Mouse (Mus musculus) ES-E14 (cell line): ENCODE data around the gene Zkscan17. TPM values are rescaled to one million over a fixed set of nuclear protein-coding genes. Genes with fewer than 3 reads are reported as not detected.
A peak's percentile ranks its signal among the peaks of the same experiment; 100 is the strongest.

Source experiments
- DNase-seq: peaks from one replicate; pipeline ENCODE4 v3.0.0-alpha.2; 2013; ENCODE audit warnings: low read depth, low spot score
- H3K27ac ChIP-seq: 2 replicates; pipeline ENCODE4 v1.5.1; 2012; ENCODE audit warnings: low read depth, mild to moderate bottlenecking, low read length, moderate library complexity, mixed read lengths; ENCODE audit not compliant: poor library complexity, insufficient read depth, severe bottlenecking
- H3K36me3 ChIP-seq: 2 replicates; pipeline ENCODE4 v1.6.1; 2012; ENCODE audit warnings: mild to moderate bottlenecking, low read length, moderate library complexity, mixed read lengths; ENCODE audit not compliant: control insufficient read depth, poor library complexity, insufficient read depth, severe bottlenecking
- H3K4me1 ChIP-seq, 2 experiments: fragments of 150-350 bp in 1 of 2; sonication (generic) in 1 of 2; 2 replicates each; pipeline ENCODE4 v1.6.1; 2012; ENCODE audit warnings: low read length in 2 of 2, mild to moderate bottlenecking in 1 of 2, mixed read lengths in 1 of 2; ENCODE audit not compliant: control insufficient read depth in 2 of 2, insufficient read depth in 2 of 2, poor library complexity in 1 of 2
- H3K4me3 ChIP-seq, 2 experiments: fragments of 150-350 bp in 1 of 2; sonication (generic) in 1 of 2; 2 replicates each; pipeline ENCODE4 v1.5.1; 2012; ENCODE audit warnings: low read length in 2 of 2, low read depth in 1 of 2, mild to moderate bottlenecking in 1 of 2, mixed read lengths in 1 of 2; ENCODE audit not compliant: insufficient read depth in 1 of 2, poor library complexity in 1 of 2, severe bottlenecking in 1 of 2
- H3K9ac ChIP-seq: 2 replicates; pipeline ENCODE4 v1.6.1; 2012; ENCODE audit warnings: low read depth, mild to moderate bottlenecking, low read length, mixed read lengths; ENCODE audit not compliant: poor library complexity, insufficient read depth, severe bottlenecking
- H3K9me3 ChIP-seq: fragments of 150-350 bp; sonication (generic); 2 replicates; pipeline ENCODE4 v1.6.1; 2012; ENCODE audit warnings: low read depth, mild to moderate bottlenecking, low read length; ENCODE audit not compliant: control insufficient read depth, insufficient read depth
- CHD2 ChIP-seq: IDR thresholded peaks from 2 replicates; pipeline ENCODE4 v1.6.1; 2014; ENCODE audit warnings: mild to moderate bottlenecking, low read depth, low read length, inconsistent platforms
- HCFC1 ChIP-seq: IDR thresholded peaks from 2 replicates; pipeline ENCODE4 v1.6.1; 2012; ENCODE audit warnings: low read length, inconsistent platforms, borderline replicate concordance; ENCODE audit not compliant: insufficient read depth
- MAFK ChIP-seq: IDR thresholded peaks from 2 replicates; pipeline ENCODE4 v1.6.1; 2014; ENCODE audit warnings: mild to moderate bottlenecking, low read depth, low read length, inconsistent platforms; ENCODE audit not compliant: insufficient read depth
- ZC3H11A ChIP-seq: IDR thresholded peaks from 2 replicates; pipeline ENCODE4 v1.6.1; 2012; ENCODE audit warnings: low read depth, mild to moderate bottlenecking, inconsistent platforms, low read length, borderline replicate concordance
- ZNF384 ChIP-seq: IDR thresholded peaks from 2 replicates; pipeline ENCODE4 v1.6.1; 2012; ENCODE audit warnings: low read depth, low read length, inconsistent platforms
- in situ Hi-C, 2 experiments: fragments of 600-800 bp; cut with MboI; formaldehyde crosslinking; loops; one replicate each; pipeline ENCODE4 v1.15.1; 2025; ENCODE audit warnings: low sequenced_read_pairs in 2 of 2, inconsistent platforms in 1 of 2; ENCODE audit not compliant: unreplicated experiment in 2 of 2
- total RNA-seq: library from RNA; depleted of rRNA; stranded (reverse); fragments of 300-350 nt; gene quantifications from 2 replicates; pipeline ENCODE4 v1.2.3, GENCODE M21; 2012

Zkscan17 gene
- total RNA-seq, 1 experiment, result 22.6 TPM

DNA sequence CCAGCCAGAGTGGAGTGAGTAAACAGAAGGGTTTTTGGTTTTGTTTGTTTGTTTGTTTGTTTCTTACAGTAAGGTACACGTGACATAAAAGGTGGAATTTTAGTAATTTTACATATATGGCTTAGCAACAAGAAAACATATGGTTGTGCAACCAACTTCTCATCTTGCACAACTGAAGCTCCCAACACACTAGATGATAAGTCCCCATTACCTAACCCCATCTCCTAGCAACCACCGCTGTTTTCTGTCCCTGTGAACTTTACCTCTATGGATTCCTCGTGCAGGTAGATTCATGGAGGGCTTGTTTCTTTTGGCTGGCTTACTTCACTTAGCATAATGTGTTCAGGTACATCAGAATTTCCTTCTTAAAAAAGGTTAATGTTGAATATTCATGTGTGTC lies 16.8 kb upstream of the Zkscan17 start:
- in situ Hi-C loops, result no loop called here
- Histone ChIP-seq H3K9me3 (no peaks in the 10 kb centered on the region), H3K4me3 (no peak overlapping the region), H3K9ac (no peak overlapping the region), H3K36me3 (no peaks in the 10 kb centered on the region), H3K27ac (no peak overlapping the region), H3K4me1 (no peaks in the 10 kb centered on the region)
- DNase-seq, result no peak
- TF ChIP-seq CHD2 (no peak), ZC3H11A (no peak), MAFK (no peak), ZNF384 (no peak), HCFC1 (no peak)

DNA sequence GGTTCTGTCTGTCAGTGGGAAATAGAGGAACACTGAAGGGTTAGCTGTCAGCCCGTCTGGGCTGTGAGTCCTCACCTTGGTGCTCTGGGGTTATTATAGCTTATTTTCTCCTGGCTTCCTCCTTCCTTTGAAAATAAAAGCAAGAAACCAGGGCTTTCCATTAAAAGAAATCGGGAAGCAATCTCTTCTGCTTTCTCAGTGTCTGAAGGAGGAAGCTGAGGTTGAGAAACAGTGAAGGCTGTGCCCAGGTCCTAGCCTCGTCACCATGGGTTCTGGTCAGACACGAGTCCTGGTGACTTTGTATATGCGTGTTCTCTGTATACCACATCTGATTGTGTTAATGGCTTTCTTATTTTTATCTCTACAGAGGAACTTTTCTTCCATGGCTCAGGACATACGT lies 15.9 kb upstream of the Zkscan17 start:
- TF ChIP-seq MAFK, result no peak
- TF ChIP-seq HCFC1, result no peak
- no peak for TF ChIP-seq CHD2
- no peak for TF ChIP-seq ZNF384
- TF ChIP-seq ZC3H11A, result no peak
- no peak overlapping the region for H3K4me3 ChIP-seq
- H3K4me1 ChIP-seq, result 0 out of 4 replicates have a peak, but pooled peaks cover 0 to 2% of the 10 kb centered on the region in 2 experiments
- no peaks in the 10 kb centered on the region for H3K36me3 ChIP-seq
- H3K27ac ChIP-seq, result no peak overlapping the region
- no peak for DNase-seq
- no peaks in the 10 kb centered on the region for H3K9me3 ChIP-seq
- in situ Hi-C loops, result no loop called here
- H3K9ac ChIP-seq, result no peak overlapping the region

DNA sequence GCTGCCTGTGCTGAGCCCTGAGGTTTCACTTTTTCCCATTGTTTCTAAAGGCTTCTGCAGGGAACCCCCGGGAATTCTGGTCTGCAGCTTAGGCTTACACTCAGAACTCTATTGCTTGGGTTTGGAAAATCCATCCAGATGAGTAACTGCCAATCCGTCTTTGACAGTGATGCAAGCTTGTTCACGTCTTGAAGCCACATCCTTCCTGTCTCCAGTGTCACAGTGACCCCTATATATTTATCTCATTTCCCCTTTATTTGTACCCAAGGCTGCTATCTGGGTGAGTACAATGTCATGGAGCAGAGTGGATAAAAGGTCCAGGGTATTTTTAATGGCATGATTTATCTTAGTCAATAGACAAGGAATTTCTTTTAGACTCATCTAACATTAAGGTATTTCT lies 14.8 kb upstream of the Zkscan17 start, which contains the start of gene Nlrp3:
Gene Nlrp3 (plus strand): TSS at position 245 of the 400 bp plus-strand sequence.
- 0 out of 4 replicates have a peak, but pooled peaks cover 0 to 2% of the 10 kb centered on the region in 2 experiments for H3K4me1 ChIP-seq
- H3K4me3 ChIP-seq, result no peak within 1 kb of the TSS
- no peak within 1 kb of the TSS for H3K27ac ChIP-seq
- no peaks in the 10 kb centered on the region for H3K9me3 ChIP-seq
- no peak for DNase-seq
- in situ Hi-C loops, result no loop called here
- no peak within 1 kb of the TSS for H3K9ac ChIP-seq
- no peak for TF ChIP-seq CHD2
- no peak for TF ChIP-seq ZC3H11A
- TF ChIP-seq ZNF384, result no peak
- TF ChIP-seq MAFK, result no peak
- no peak for TF ChIP-seq HCFC1
- H3K36me3 ChIP-seq, result no peaks in the 10 kb centered on the region

DNA sequence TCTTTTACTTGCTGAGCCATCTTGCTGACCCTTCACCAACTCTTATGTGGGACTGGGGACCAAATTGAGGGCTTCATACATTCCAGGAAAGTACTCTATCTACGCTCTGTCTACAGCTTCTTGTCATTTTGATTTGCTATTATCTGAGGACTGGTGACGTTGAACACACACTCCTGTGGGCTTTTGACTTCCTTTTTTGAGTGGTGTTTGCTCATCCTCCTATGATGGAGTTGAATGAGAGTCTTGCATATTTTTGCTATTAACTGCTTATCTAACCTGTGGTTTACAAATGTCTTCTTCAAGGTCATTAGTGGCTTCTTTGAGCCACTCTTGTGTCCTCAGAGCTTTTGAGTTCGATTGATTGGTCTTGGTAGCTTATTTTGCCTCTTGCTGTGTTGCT lies 13.6 kb upstream of the Zkscan17 start:
- H3K9me3 ChIP-seq, result no peaks in the 10 kb centered on the region
- in situ Hi-C loops, result no loop called here
- DNase-seq, result no peak
- no peak overlapping the region for H3K4me3 ChIP-seq
- 0 out of 4 replicates have a peak, but pooled peaks cover 0 to 2% of the 10 kb centered on the region in 2 experiments for H3K4me1 ChIP-seq
- no peak overlapping the region for H3K27ac ChIP-seq
- no peak overlapping the region for H3K9ac ChIP-seq
- H3K36me3 ChIP-seq, result no peaks in the 10 kb centered on the region
- TF ChIP-seq HCFC1, result no peak
- no peak for TF ChIP-seq ZC3H11A
- no peak for TF ChIP-seq MAFK
- no peak for TF ChIP-seq ZNF384
- TF ChIP-seq CHD2, result no peak

DNA sequence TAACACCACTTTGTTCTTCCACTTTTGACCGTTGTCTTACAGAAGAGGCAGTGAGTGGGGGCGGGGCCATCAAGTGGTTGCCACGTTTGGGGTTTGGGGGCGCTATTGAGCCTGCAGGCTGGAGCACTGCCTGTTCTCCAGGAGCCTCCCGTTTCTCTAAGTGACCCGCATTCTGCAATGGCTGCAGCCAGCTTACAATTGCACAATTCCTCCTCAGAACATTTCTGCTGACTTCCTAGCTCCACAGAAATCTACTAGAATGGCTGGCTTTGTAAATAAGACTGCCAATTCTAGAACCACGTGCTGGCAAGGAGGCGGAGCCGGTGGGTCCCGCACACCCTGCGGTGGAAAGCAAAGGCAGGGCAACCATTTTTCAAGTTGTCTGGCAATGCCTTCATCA lies 11.8 kb upstream of the Zkscan17 start:
- DNase-seq, result peak; percentile 57
- in situ Hi-C loops, result no loop called here
- H3K4me1 ChIP-seq, result 0 out of 4 replicates have a peak, but pooled peaks cover 0 to 2% of the 10 kb centered on the region in 2 experiments
- H3K27ac ChIP-seq, result no peak overlapping the region
- 0 out of 4 replicates have a peak overlapping the region, but pooled peaks of 1 of the 2 experiments have one; percentile 14 for H3K4me3 ChIP-seq
- no peak overlapping the region for H3K9ac ChIP-seq
- TF ChIP-seq ZNF384 (no peak), HCFC1 (no peak), ZC3H11A (no peak), MAFK (no peak), CHD2 (no peak)
- no peaks in the 10 kb centered on the region for H3K36me3 ChIP-seq
- no peaks in the 10 kb centered on the region for H3K9me3 ChIP-seq
